Mouse (Mus musculus) lung, adult 18-20 months (tissue): ENCODE measurements around the gene Nr6a1.

ENCODE experiments used
- DNase-seq, 2 experiments: peaks; one replicate each; pipeline ENCODE4 v3.0.0; 2022; ENCODE audit warnings: mixed read lengths in 2 of 2

Gene Nr6a1

GRCm38 (mm10) chr2:38927115-38927979 lies at the start of gene Nr6a1:
Nr6a1 (minus strand) TSS chr2:38927688.
- DNase-seq, result peak; percentile 61 to 73

- DNase-seq, result no peak
Measured at GRCm38 (mm10) chr2:38975941-38976805, 48.7 kb upstream of the Nr6a1 start.

- DNase-seq, result no peak
Measured at GRCm38 (mm10) chr2:38975181-38975580, 47.7 kb upstream of the Nr6a1 start.

- DNase-seq, result no peak
Measured at GRCm38 (mm10) chr2:38974171-38974570, 46.7 kb upstream of the Nr6a1 start.

GRCm38 (mm10) chr2:38973701-38974100 lies 46.2 kb upstream of the Nr6a1 start:
- DNase-seq, result no peak

- DNase-seq, result no peak
Measured at GRCm38 (mm10) chr2:38973223-38973622, 45.7 kb upstream of the Nr6a1 start.

- no peak for DNase-seq
Measured at GRCm38 (mm10) chr2:38970057-38970456, 42.6 kb upstream of the Nr6a1 start.

GRCm38 (mm10) chr2:38969650-38970049 lies 42.2 kb upstream of the Nr6a1 start:
- no peak for DNase-seq

GRCm38 (mm10) chr2:38964198-38964597 lies 36.7 kb upstream of the Nr6a1 start:
- DNase-seq, result no peak

- no peak for DNase-seq
Measured at GRCm38 (mm10) chr2:38957671-38958223, 30.3 kb upstream of the Nr6a1 start.

- no peak for DNase-seq
Measured at GRCm38 (mm10) chr2:38956062-38956461, 28.6 kb upstream of the Nr6a1 start.

- DNase-seq, result peak in 1 of 2 experiments; percentile 29
Measured at GRCm38 (mm10) chr2:38953152-38953883, 25.8 kb upstream of the Nr6a1 start.

- DNase-seq, result peak; percentile 91 to 93
Measured at GRCm38 (mm10) chr2:38950281-38950719, 22.8 kb upstream of the Nr6a1 start.

- peak; percentile 72 to 84 for DNase-seq
Measured at GRCm38 (mm10) chr2:38947566-38947965, 20.1 kb upstream of the Nr6a1 start.

- DNase-seq, result peak in 1 of 2 experiments; percentile 7
Measured at GRCm38 (mm10) chr2:38944460-38945161, 17.1 kb upstream of the Nr6a1 start.

- DNase-seq, result peak in 1 of 2 experiments; percentile 1
Measured at GRCm38 (mm10) chr2:38943977-38944376, 16.5 kb upstream of the Nr6a1 start.

GRCm38 (mm10) chr2:38943161-38943560 lies 15.7 kb upstream of the Nr6a1 start:
- DNase-seq, result no peak

GRCm38 (mm10) chr2:38941898-38942297 lies 14.4 kb upstream of the Nr6a1 start:
- DNase-seq, result peak in 1 of 2 experiments; percentile 1

- peak in 1 of 2 experiments; percentile 1 for DNase-seq
Measured at GRCm38 (mm10) chr2:38941426-38941825, 13.9 kb upstream of the Nr6a1 start.

GRCm38 (mm10) chr2:38939047-38939446 lies 11.6 kb upstream of the Nr6a1 start:
- no peak for DNase-seq

- no peak for DNase-seq
Measured at GRCm38 (mm10) chr2:38938007-38938406, 10.5 kb upstream of the Nr6a1 start.

GRCm38 (mm10) chr2:38937396-38937795 lies 9.9 kb upstream of the Nr6a1 start:
- DNase-seq, result no peak
